Mouse (Mus musculus) heart, postnatal 10 days (tissue): ENCODE results near the gene Ddx47. TPM values are rescaled to one million over a fixed set of nuclear protein-coding genes. Genes with fewer than 3 reads are reported as not detected.

ENCODE experiments used
- DNase-seq, 2 experiments: peaks; one replicate each; pipeline ENCODE4 v3.0.0; 2021
- intact Hi-C: fragments of 180-260 bp; cut with DNase I; formaldehyde crosslinking; loops from one replicate; pipeline ENCODE4 v1.15.1; 2025
- total RNA-seq, 2 experiments: library from RNA; stranded (reverse); gene quantifications; 2 replicates each; pipeline ENCODE4 v1.2.3; 2021

Ddx47 gene
- total RNA-seq = 10 to 100 TPM; 43.0 to 47.6 TPM

GRCm38 (mm10) chr6:135011048-135011733, at the start of gene Ddx47:
Gene Ddx47 (plus strand): TSS chr6:135011612.
- DNase-seq = peak; percentile 96 to 97
- intact Hi-C loops = loop anchor here (5.0 kb wide), 1 partner anchor 76 kb away; no protein-coding TSS in a partner anchor

GRCm38 (mm10) chr6:134961858-134962517, 49.4 kb upstream of the Ddx47 start:
- DNase-seq = no peak
- intact Hi-C loops = no loop called here

GRCm38 (mm10) chr6:134962518-134962893, 48.9 kb upstream of the Ddx47 start:
- no peak for DNase-seq
- intact Hi-C loops = no loop called here

GRCm38 (mm10) chr6:134963910-134964309, 47.5 kb upstream of the Ddx47 start:
- no peak for DNase-seq
- intact Hi-C loops = no loop called here

- DNase-seq = no peak
- intact Hi-C loops = no loop called here
These were observed 44.7 kb upstream of the Ddx47 start for GRCm38 (mm10) chr6:134966681-134967080.

- no peak for DNase-seq
- intact Hi-C loops = no loop called here
These were observed 43.1 kb upstream of the Ddx47 start for GRCm38 (mm10) chr6:134968326-134968725.

- DNase-seq = no peak
- intact Hi-C loops = no loop called here
These were observed 41.9 kb upstream of the Ddx47 start for GRCm38 (mm10) chr6:134969498-134969897.

GRCm38 (mm10) chr6:134972096-134972495, 39.3 kb upstream of the Ddx47 start:
- intact Hi-C loops = no loop called here

GRCm38 (mm10) chr6:134976628-134977027, 34.8 kb upstream of the Ddx47 start:
- intact Hi-C loops = no loop called here
- DNase-seq = peak in 1 of 2 experiments; percentile 27

More at GRCm38 (mm10) chr6:134972096-134972495, 39.3 kb upstream of the Ddx47 start:
- no peak for DNase-seq

- DNase-seq = peak; percentile 75 to 76
- intact Hi-C loops = loop anchor here (2.0 kb wide), 2 partner anchors 53 to 61 kb away; partner anchors contain the start of gene Cdkn1b
These were observed 30.0 kb upstream of the Ddx47 start, which contains the start of gene Apold1 for GRCm38 (mm10) chr6:134981231-134982062. Gene Apold1 (plus strand): TSS chr6:134981718.

GRCm38 (mm10) chr6:134983529-134984370, 27.7 kb upstream of the Ddx47 start:
- intact Hi-C loops = loop anchor here (2.0 kb wide), 1 partner anchor 63 kb away; the partner anchor contains the start of gene Cdkn1b

GRCm38 (mm10) chr6:134984748-134985147, 26.7 kb upstream of the Ddx47 start:
- peak in 1 of 2 experiments; percentile 35 for DNase-seq
- intact Hi-C loops = no loop called here

More at GRCm38 (mm10) chr6:134983529-134984370, 27.7 kb upstream of the Ddx47 start:
- DNase-seq = peak; percentile 93 to 94

GRCm38 (mm10) chr6:134988377-134988776, 23.0 kb upstream of the Ddx47 start:
- no peak for DNase-seq
- intact Hi-C loops = no loop called here

GRCm38 (mm10) chr6:134990674-134991073, 20.7 kb upstream of the Ddx47 start:
- intact Hi-C loops = no loop called here
- no peak for DNase-seq

- DNase-seq = no peak
- intact Hi-C loops = no loop called here
These were observed 17.3 kb upstream of the Ddx47 start for GRCm38 (mm10) chr6:134994031-134994651.

GRCm38 (mm10) chr6:134994985-134995384, 16.4 kb upstream of the Ddx47 start:
- DNase-seq = no peak
- intact Hi-C loops = no loop called here

- intact Hi-C loops = no loop called here
- DNase-seq = no peak
These were observed 14.5 kb upstream of the Ddx47 start for GRCm38 (mm10) chr6:134996918-134997317.

- intact Hi-C loops = no loop called here
- DNase-seq = no peak
These were observed 13.3 kb upstream of the Ddx47 start for GRCm38 (mm10) chr6:134998076-134998475.

- DNase-seq = no peak
- intact Hi-C loops = no loop called here
These were observed 12.6 kb upstream of the Ddx47 start for GRCm38 (mm10) chr6:134998781-134999180.

- DNase-seq = no peak
- intact Hi-C loops = no loop called here
These were observed 11.1 kb upstream of the Ddx47 start for GRCm38 (mm10) chr6:135000272-135000671.
